Mouse (Mus musculus): ENCODE data around the gene Tmem150b. TPM values are rescaled to one million over a fixed set of nuclear protein-coding genes. Genes with fewer than 3 reads are reported as not detected.

Tmem150b gene
- polyA plus RNA-seq, 1 experiment from 2014 or later: 20.7 TPM

DNA sequence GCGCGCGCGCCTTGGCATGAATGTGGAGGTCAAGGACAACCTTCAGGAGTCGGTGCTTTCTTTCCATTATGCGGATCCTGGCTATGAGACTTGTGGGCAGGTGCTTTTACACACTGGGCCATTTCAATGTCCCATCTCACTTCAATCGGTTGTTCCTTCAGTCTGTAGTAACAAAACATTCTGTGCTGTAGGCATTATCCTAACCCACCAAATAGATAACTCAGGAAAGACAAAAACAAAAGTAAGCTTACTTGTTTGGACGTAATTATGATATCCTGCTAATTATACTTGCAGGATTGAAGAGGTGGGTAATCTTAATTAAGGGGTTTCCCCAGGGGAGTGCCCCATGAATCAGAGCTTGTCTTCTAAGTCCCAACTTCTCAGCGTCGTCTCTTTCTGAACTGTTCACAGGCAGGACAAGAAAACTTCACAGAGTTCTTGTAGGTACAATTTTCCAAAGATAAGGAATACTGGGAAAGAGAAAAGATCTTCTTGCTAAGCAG lies 14.0 kb upstream of the Tmem150b start:
- Histone ChIP-seq H3K9ac (ENCODE audit: low read depth, low read length) (no peak overlapping the region), H3K36me3 (ENCODE audit: control insufficient read depth, insufficient read depth) (peaks cover 17% of the 10 kb centered on the region; the same call in 1 of the 2 replicates)

DNA sequence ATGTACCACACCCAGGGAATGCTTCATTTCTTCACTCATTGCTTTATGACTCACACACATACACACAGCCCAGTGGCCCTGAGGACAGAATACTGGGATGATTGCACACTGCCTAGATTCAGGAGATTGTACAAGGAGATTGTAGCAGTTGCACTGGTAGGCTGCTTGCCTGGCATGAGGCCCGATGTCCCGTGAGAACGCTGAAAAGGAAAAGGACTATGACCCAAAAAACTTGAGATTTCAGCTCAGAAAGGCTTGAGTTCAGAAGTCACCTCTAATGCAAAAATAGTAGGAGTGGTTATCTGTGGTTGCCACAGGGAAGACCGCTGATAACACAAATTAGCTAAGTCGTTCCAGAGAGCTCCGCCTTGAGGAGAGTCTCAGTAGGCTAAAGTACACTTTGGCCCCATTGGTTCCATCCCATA lies 7.9 kb upstream of the Tmem150b start:
- Histone ChIP-seq H3K9ac (ENCODE audit: low read depth, low read length) (no peak overlapping the region), H3K4me2 (replicated peaks; ENCODE audit: low read depth) (no peak overlapping the region), H3K36me3 (ENCODE audit: control insufficient read depth, insufficient read depth) (no peaks in the 10 kb centered on the region), H3K4me1 (replicated peaks; ENCODE audit: control insufficient read depth, insufficient read depth, low read length) (no peaks in the 10 kb centered on the region), H3K4me3 (ENCODE audit: low read depth, low read length) (no peak overlapping the region), H3K27ac (ENCODE audit: low read depth, low read length) (no peak overlapping the region), H3K27me3 (replicated peaks; ENCODE audit: control insufficient read depth, insufficient read depth, low read length) (no peaks in the 10 kb centered on the region), H3K9me3 (ENCODE audit: control insufficient read depth) (no peaks in the 10 kb centered on the region)
- WGBS: 27% methylated on average over 6 of the region's 6 CpGs
- peak; percentile 99 for ATAC-seq
- TF ChIP-seq CTCF (IDR thresholded peaks at IDR 0.05; ENCODE audit: low read depth): peak; percentile 57

More for the DNA sequence above, 14.0 kb upstream of the Tmem150b start:
- 48% methylated on average over 10 of the region's 10 CpGs for WGBS
- Histone ChIP-seq H3K27me3 (replicated peaks; ENCODE audit: control insufficient read depth, insufficient read depth, low read length) (no peaks in the 10 kb centered on the region), H3K27ac (ENCODE audit: low read depth, low read length) (no peak overlapping the region), H3K4me1 (replicated peaks; ENCODE audit: control insufficient read depth, insufficient read depth, low read length) (0 out of 2 replicates have a peak, but pooled peaks cover 7% of the 10 kb centered on the region), H3K4me2 (replicated peaks; ENCODE audit: low read depth) (peak overlapping the region; percentile 53), H3K9me3 (ENCODE audit: control insufficient read depth) (no peaks in the 10 kb centered on the region), H3K4me3 (ENCODE audit: low read depth, low read length) (peak overlapping the region; percentile 14)
- ATAC-seq: no peak
- no peak for TF ChIP-seq CTCF (IDR thresholded peaks at IDR 0.05; ENCODE audit: low read depth)

DNA sequence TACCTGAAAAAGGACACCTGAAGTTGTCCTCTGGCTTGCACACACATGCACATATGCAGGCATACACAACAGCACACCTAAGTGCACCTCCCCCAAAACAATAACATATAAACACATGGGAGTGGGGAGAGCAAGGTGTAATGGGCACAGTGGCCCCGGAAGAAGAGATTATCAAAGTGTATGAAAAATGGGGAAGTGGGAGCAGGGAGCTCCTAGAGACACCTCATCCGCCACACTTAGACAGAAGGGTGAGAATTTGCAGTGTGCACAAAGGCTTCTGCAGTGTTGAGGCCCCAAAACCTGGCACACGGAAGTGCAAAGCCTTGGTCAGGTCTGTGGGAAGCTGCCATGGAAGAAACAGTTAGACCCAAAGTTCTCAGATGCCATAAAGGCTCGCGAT lies 6.0 kb upstream of the Tmem150b start:
- Histone ChIP-seq H3K9ac (ENCODE audit: low read depth, low read length) (no peak overlapping the region), H3K4me1 (replicated peaks; ENCODE audit: control insufficient read depth, insufficient read depth, low read length) (no peaks in the 10 kb centered on the region), H3K27ac (ENCODE audit: low read depth, low read length) (no peak overlapping the region), H3K4me2 (replicated peaks; ENCODE audit: low read depth) (no peak overlapping the region), H3K9me3 (ENCODE audit: control insufficient read depth) (no peaks in the 10 kb centered on the region), H3K36me3 (ENCODE audit: control insufficient read depth, insufficient read depth) (no peaks in the 10 kb centered on the region), H3K27me3 (replicated peaks; ENCODE audit: control insufficient read depth, insufficient read depth, low read length) (no peaks in the 10 kb centered on the region), H3K4me3 (ENCODE audit: low read depth, low read length) (no peak overlapping the region)
- no peak for ATAC-seq
- TF ChIP-seq CTCF (IDR thresholded peaks at IDR 0.05; ENCODE audit: low read depth): no peak
- 80% methylated on average over 5 of the region's 5 CpGs for WGBS

GRCm38 (mm10) chr7:4724359-4724758 lies 690 bp downstream of the Tmem150b start:
- Histone ChIP-seq H3K4me1 (replicated peaks; ENCODE audit: control insufficient read depth, insufficient read depth, low read length) (peaks cover 10% of the 10 kb centered on the region), H3K4me2 (replicated peaks; ENCODE audit: low read depth) (peak overlapping the region; percentile 77), H3K27me3 (replicated peaks; ENCODE audit: control insufficient read depth, insufficient read depth, low read length) (no peaks in the 10 kb centered on the region), H3K9me3 (ENCODE audit: control insufficient read depth) (no peaks in the 10 kb centered on the region), H3K4me3 (ENCODE audit: low read depth, low read length) (peak overlapping the region; percentile 45), H3K9ac (ENCODE audit: low read depth, low read length) (peak overlapping the region; percentile 50), H3K27ac (ENCODE audit: low read depth, low read length) (peak overlapping the region; percentile 82), H3K36me3 (ENCODE audit: control insufficient read depth, insufficient read depth) (peaks cover 3% of the 10 kb centered on the region; the same call in 1 of the 2 replicates)
- ATAC-seq: peak; percentile 23; the same call in 1 of the 2 replicates
- no peak for TF ChIP-seq CTCF (IDR thresholded peaks at IDR 0.05; ENCODE audit: low read depth)
- WGBS: 7% methylated on average over 3 of the region's 3 CpGs

- ATAC-seq: no peak
- peak overlapping the region; percentile 45 for H3K4me3 ChIP-seq (ENCODE audit: low read depth, low read length)
- H3K4me2 ChIP-seq (replicated peaks; ENCODE audit: low read depth): peak overlapping the region; percentile 77
- no peaks in the 10 kb centered on the region for H3K9me3 ChIP-seq (ENCODE audit: control insufficient read depth)
- peak overlapping the region; percentile 82 for H3K27ac ChIP-seq (ENCODE audit: low read depth, low read length)
- 25% methylated on average over 12 of the region's 12 CpGs for WGBS
- H3K4me1 ChIP-seq (replicated peaks; ENCODE audit: control insufficient read depth, insufficient read depth, low read length): peaks cover 10% of the 10 kb centered on the region
- no peak for TF ChIP-seq CTCF (IDR thresholded peaks at IDR 0.05; ENCODE audit: low read depth)
- H3K9ac ChIP-seq (ENCODE audit: low read depth, low read length): peak overlapping the region; percentile 50
- H3K36me3 ChIP-seq (ENCODE audit: control insufficient read depth, insufficient read depth): peaks cover 3% of the 10 kb centered on the region; the same call in 1 of the 2 replicates
- H3K27me3 ChIP-seq (replicated peaks; ENCODE audit: control insufficient read depth, insufficient read depth, low read length): no peaks in the 10 kb centered on the region
Observed at GRCm38 (mm10) chr7:4723508-4723907, 1.5 kb downstream of the Tmem150b start.

DNA sequence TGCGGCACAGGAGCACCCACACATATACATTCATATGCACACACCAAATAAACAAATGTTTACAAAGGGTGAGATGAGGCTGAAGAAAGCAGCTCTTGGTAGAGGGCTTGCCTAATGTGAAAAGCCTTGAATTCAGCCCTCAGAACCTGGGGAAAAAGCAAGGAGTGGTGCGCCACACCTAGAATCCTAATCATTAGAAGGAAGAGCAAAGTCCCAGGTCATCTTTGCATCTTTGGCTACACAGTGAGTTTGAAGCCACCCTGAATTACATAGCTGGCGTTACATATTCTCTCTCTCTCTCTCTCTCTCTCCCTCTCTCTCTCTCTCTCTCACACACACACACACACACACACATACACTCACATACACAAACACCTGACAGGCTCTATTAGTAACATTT lies 5.8 kb downstream of the Tmem150b start:
- WGBS: 58% methylated on average over 3 of the region's 3 CpGs
- peaks cover 16% of the 10 kb centered on the region; the same call in 1 of the 2 replicates for H3K36me3 ChIP-seq (ENCODE audit: control insufficient read depth, insufficient read depth)

More for the DNA sequence above, 5.8 kb downstream of the Tmem150b start:
- Histone ChIP-seq H3K9me3 (ENCODE audit: control insufficient read depth) (no peaks in the 10 kb centered on the region), H3K4me3 (ENCODE audit: low read depth, low read length) (no peak overlapping the region), H3K27ac (ENCODE audit: low read depth, low read length) (peak overlapping the region; percentile 21; the same call in 1 of the 2 replicates), H3K4me1 (replicated peaks; ENCODE audit: control insufficient read depth, insufficient read depth, low read length) (peaks cover 8% of the 10 kb centered on the region), H3K4me2 (replicated peaks; ENCODE audit: low read depth) (no peak overlapping the region), H3K27me3 (replicated peaks; ENCODE audit: control insufficient read depth, insufficient read depth, low read length) (no peaks in the 10 kb centered on the region), H3K9ac (ENCODE audit: low read depth, low read length) (no peak overlapping the region)
- peak; percentile 44; the same call in 1 of the 2 replicates for ATAC-seq
- TF ChIP-seq CTCF (IDR thresholded peaks at IDR 0.05; ENCODE audit: low read depth): no peak

All from intestine, postnatal 0 days (tissue).